Mouse (Mus musculus) cerebellum, adult 2 months (tissue): ENCODE results near the gene Mmgt2. TPM values are rescaled to one million over a fixed set of nuclear protein-coding genes. Genes with fewer than 3 reads are reported as not detected.

Source experiments
- DNase-seq, 2 experiments: peaks; one replicate each; pipeline ENCODE4 v3.0.0; 2021
- H3K27ac ChIP-seq: fragments of 200-500 bp; 2 replicates; pipeline ENCODE4 v1.5.1; 2012; ENCODE audit warnings: low read length, control low read depth, inconsistent platforms; ENCODE audit not compliant: insufficient read depth
- H3K27me3 ChIP-seq: fragments of 200-500 bp; 2 replicates; pipeline ENCODE4 v1.6.1; 2012; ENCODE audit warnings: inconsistent platforms, mild to moderate bottlenecking, low read length, moderate library complexity; ENCODE audit not compliant: control insufficient read depth, insufficient read depth
- H3K4me1 ChIP-seq: fragments of 200-500 bp; 2 replicates; pipeline ENCODE4 v1.6.1; 2011; ENCODE audit warnings: low read length; ENCODE audit not compliant: control insufficient read depth, insufficient read depth
- H3K4me3 ChIP-seq: fragments of 200-500 bp; replicated peaks from 2 replicates; pipeline ENCODE3; 2011; ENCODE audit warnings: mild to moderate bottlenecking, low read depth, low read length, control low read depth; ENCODE audit not compliant: insufficient read depth
- CTCF ChIP-seq: fragments of 200-500 bp; IDR thresholded peaks from 2 replicates; pipeline ENCODE4 v1.5.1; 2011; ENCODE audit warnings: low read depth, mild to moderate bottlenecking, control low read depth, low read length, moderate library complexity, borderline replicate concordance; ENCODE audit not compliant: insufficient read depth
- POLR2A ChIP-seq: fragments of 200-500 bp; IDR thresholded peaks from 2 replicates; pipeline ENCODE4 v1.6.1; 2011; ENCODE audit warnings: low read length, control low read depth, borderline replicate concordance; ENCODE audit not compliant: insufficient read depth
- whole genome bisulfite sequencing: fragments of 180-500 bp; shearing (Covaris S2); methylation state at CpG from one replicate; pipeline ENCODE4 v1.1.7; 2018; 5-methylcytosine and 5-hydroxymethylcytosine counted together
- polyA plus RNA-seq: library from polyadenylated mRNA; depleted of rRNA; stranded (reverse); fragments of >200 nt; gene quantifications from 2 replicates; pipeline ENCODE4 v1.2.3, GENCODE M21; 2012

Gene Mmgt2
- polyA plus RNA-seq, 1 experiment: 28.0 TPM

DNA sequence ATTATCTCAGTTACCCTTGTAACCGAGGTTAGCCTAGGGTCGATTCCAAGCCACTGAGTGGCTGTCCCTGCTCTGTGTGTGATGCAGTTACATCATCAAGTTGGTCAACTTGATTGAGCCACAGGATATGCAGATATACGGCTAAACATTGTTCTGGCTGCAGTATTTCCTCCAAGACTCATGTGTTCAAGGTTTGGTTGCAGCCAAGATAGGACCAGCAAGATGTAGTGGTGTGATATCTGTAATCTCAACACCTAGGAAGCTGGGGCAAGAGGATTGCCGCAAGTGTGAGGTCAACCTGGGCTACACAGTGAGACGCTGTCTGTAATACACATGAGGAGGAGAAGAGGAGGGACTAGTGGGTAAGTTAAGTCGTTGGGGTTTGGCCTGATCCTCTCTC is 15.8 kb downstream of the Mmgt2 start:
- TF ChIP-seq POLR2A (no peak), CTCF (no peak)
- no peak for DNase-seq
- no peak overlapping the region for H3K4me3 ChIP-seq
- no peak overlapping the region for H3K27ac ChIP-seq
- 91% methylated on average over 6 of the region's 6 CpGs for WGBS
- no peaks in the 10 kb centered on the region for H3K27me3 ChIP-seq
- H3K4me1 ChIP-seq: no peaks in the 10 kb centered on the region

DNA sequence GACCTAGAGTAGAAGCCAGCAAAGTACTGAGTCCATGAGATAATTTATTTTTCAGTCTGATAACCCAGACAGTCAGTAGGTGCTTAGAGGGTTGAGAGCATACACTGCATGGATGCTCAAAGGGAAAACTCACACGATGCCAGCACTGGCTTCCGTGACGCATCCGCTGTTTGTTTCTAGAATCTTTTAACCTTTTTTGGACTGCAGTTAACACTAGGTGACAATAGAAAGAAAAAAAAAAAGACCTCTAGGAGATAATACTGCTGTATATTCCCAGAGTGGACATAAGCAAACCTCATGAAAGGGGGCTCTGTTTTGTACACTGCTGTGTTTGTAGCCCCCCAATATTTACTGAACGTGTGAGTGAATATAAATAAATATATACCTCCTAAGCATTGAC is 20.5 kb downstream of the Mmgt2 start:
- 92% methylated on average over 5 of the region's 5 CpGs for WGBS
- TF ChIP-seq CTCF: no peak
- no peak for TF ChIP-seq POLR2A
- H3K4me3 ChIP-seq: no peak overlapping the region

DNA sequence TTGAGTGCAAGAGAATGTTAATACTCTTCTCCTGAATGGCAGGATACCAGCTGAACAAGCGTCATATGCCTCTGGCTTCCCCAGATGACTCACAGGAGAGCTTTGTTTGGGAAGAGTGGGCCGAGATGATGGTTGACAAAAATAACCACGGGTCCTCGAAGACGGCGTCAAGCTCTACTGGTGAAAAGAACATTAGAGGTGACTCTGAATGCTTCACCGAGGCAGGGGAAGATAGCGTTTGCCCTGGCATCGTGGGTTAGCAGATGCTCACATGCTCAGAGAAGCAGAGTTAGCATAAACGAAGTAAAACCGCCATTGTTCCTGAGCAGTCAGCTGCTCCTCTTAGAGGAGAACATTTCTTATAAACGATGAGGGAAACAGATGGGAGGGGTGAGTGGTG is 21.0 kb downstream of the Mmgt2 start:
- TF ChIP-seq POLR2A: no peak
- TF ChIP-seq CTCF: no peak
- Histone ChIP-seq H3K4me3 (no peak overlapping the region), H3K4me1 (no peaks in the 10 kb centered on the region), H3K27ac (no peak overlapping the region), H3K27me3 (no peaks in the 10 kb centered on the region)
- 55% methylated on average over 12 of the region's 12 CpGs for WGBS
- no peak for DNase-seq

More for the DNA sequence above, 20.5 kb downstream of the Mmgt2 start:
- no peak overlapping the region for H3K27ac ChIP-seq
- H3K4me1 ChIP-seq: no peaks in the 10 kb centered on the region
- DNase-seq: no peak
- no peaks in the 10 kb centered on the region for H3K27me3 ChIP-seq

DNA sequence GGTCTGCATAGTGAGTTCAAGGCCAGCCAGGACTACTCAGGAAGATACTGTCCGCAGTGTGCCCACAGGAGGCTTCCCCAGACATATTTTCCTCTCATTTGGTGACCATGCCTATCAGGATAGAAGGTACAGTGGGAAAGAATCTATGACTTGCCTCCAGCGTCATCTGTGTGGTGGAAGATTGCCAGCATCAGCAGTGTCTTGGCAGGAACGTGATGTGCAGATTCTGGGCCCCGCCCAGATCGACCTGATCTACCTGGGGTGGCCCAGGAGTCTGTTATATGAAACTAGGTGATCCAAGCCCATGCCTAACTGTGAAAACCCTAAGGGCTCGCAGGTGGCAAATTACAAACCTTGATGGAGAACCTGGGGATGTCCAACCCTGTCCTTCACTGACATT is 21.5 kb downstream of the Mmgt2 start:
- Histone ChIP-seq H3K27ac (no peak overlapping the region), H3K27me3 (no peaks in the 10 kb centered on the region), H3K4me1 (no peaks in the 10 kb centered on the region), H3K4me3 (no peak overlapping the region)
- 30% methylated on average over 6 of the region's 6 CpGs for WGBS
- TF ChIP-seq CTCF (no peak), POLR2A (no peak)
- peak in 1 of 2 experiments; percentile 16 for DNase-seq

DNA sequence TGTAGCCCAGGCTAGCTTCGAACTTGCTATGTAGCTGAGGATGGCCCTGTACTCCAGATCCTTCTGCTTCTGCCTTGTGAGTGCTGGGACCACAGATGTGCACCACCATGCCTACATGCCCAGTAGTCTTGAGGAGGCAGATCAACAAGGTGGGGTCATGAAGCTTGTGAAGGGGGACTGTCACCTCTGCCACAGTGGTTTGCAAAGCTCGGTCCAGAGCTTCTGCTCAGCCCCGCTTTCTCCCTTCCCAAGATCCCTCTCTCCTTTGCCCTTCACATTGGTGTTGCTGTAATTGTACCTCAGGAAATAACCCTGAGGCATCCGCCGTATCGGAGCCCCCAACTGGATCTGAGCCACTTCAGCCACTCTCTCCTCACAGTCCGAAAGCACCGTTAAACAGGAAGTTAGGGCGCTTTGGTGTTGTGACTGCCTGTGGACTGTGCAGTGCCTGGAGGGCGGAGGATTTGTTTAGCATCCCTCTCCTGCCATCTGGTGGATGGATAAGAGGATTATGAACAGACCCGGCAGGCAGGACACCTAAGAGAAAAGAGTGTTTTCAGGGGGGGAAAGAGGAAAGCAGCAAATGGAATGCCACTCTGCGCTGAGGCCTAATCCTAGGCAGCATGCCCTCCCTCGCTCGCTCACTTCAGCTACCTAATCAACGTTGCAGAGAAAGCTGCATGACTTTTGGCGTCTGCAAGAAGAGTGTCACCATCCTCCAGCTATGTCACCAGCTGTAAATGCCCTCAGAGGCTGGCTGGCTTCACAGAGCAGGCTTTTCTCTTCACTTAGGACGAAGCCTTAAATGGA is 27.2 kb downstream of the Mmgt2 start:
- Histone ChIP-seq H3K4me3 (peak overlapping the region; percentile 39), H3K4me1 (no peaks in the 10 kb centered on the region), H3K27ac (no peak overlapping the region), H3K27me3 (no peaks in the 10 kb centered on the region)
- 18% methylated on average over 17 of the region's 17 CpGs for WGBS
- peak; percentile 59 to 73 for DNase-seq
- no peak for TF ChIP-seq POLR2A
- peak; percentile 91 for TF ChIP-seq CTCF

DNA sequence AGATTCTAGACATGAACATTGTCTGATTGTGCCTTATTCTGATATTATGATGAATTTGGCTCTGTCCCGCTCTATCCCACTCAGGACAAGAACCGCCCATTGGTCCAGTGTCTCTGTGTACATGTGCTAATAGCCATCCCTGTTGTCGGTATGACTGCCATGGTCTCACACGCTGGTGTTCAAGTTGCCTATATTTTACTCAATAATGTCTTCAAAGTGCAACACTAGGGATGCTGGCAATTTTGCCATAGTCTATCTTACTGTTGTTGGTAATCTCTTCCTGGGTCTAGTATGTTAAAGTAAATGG is 27.8 kb downstream of the Mmgt2 start:
- TF ChIP-seq POLR2A (no peak), CTCF (no peak)
- Histone ChIP-seq H3K4me3 (no peak overlapping the region), H3K27me3 (no peaks in the 10 kb centered on the region), H3K4me1 (no peaks in the 10 kb centered on the region), H3K27ac (no peak overlapping the region)
- DNase-seq: no peak
- WGBS: 92% methylated on average over 4 of the region's 4 CpGs

DNA sequence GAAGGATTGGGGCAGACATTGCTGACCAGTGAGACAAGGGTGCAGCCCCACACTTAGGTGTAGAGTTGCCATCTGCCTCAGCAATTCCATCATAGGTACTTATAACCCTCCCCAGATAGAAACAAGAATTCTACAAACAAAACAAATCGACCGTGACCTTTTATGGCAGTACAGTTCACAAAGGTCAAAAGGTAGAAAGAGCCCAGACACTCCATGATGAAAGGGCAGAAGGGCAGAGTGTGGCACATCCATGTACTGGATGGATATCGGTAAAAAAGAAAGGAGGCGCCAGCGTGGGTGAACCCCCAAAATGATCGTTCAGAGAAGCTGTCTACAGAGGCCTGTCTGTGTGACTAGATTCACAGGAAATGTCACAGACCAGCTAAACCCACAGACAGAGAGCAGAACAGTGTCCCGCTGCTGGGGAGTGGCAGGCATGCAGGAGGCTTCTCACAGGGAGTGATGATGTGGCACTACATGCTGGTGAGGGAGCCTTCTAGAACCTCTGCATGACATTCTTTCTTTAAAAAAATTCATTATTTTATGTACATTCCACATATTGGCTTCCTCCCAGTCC is 30.4 kb downstream of the Mmgt2 start:
- 90% methylated on average over 7 of the region's 7 CpGs for WGBS
- H3K4me3 ChIP-seq: no peak overlapping the region
- TF ChIP-seq POLR2A (no peak), CTCF (no peak)
- no peak overlapping the region for H3K27ac ChIP-seq
- H3K4me1 ChIP-seq: no peaks in the 10 kb centered on the region
- no peak for DNase-seq
- H3K27me3 ChIP-seq: no peaks in the 10 kb centered on the region

DNA sequence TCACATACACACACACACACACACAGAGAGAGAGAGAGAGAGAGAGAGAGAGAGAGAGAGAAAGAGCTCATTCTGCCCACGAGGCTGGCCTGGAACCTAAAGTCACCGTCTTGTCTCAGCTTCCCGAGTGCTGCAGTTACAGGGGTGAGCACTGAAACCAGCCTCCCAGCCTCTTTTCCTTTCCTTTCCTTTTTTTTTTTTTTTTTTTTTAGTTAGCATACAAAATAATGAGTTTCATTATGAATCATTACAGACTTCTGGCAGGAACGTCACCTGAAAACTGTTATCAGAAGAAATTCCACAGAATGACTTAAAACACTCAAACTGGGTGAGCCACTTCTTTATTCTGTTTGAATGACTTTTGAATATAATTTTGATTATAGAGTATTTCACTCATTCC is 31.5 kb downstream of the Mmgt2 start:
- DNase-seq: no peak
- no peak for TF ChIP-seq CTCF
- no peak for TF ChIP-seq POLR2A
- H3K27ac ChIP-seq: no peak overlapping the region
- no peaks in the 10 kb centered on the region for H3K27me3 ChIP-seq
- no peak overlapping the region for H3K4me3 ChIP-seq
- H3K4me1 ChIP-seq: no peaks in the 10 kb centered on the region
- WGBS: 90% methylated on average over 4 of the region's 4 CpGs
